ENCODE assay signal across 13 mouse cellular contexts in genomic region chr11:72129032-72129894, GRCm38 (mm10). TPM values are rescaled to one million over a fixed set of nuclear protein-coding genes. Genes with fewer than 3 reads are reported as not detected.
DNase-seq lines count a peak whose midpoint lies in the region; ATAC-seq and TF ChIP-seq lines count a peak whose summit lies in the region.
"Had no signal": no experiment of that assay in that cellular context is flagged by ENCODE, and none has a peak within 500 bp of the region (broad histone marks: within the 10 kb centered on the region; RNA-seq: fewer than 3 reads in every experiment).

No protein-coding gene starts in this region.

- H3K9me3 ChIP-seq in intestine, embryonic 15.5 days, result no peaks in the 10 kb centered on the region
- no peaks in the 10 kb centered on the region for H3K9me3 ChIP-seq in intestine, postnatal 0 days (ENCODE audit: control insufficient read depth)
- H3K9me3 ChIP-seq: hindbrain, embryonic 15.5 days; kidney, embryonic 15.5 days; limb, embryonic 15.5 days; neural tube, embryonic 15.5 days had no signal

- peaks cover 2% of the 10 kb centered on the region; the same call in 1 of the 2 replicates for H3K27me3 ChIP-seq in intestine, embryonic 15.5 days (replicated peaks)
- H3K27me3 ChIP-seq in intestine, postnatal 0 days (replicated peaks; ENCODE audit: control insufficient read depth, insufficient read depth, low read length), result peaks cover 9% of the 10 kb centered on the region
- H3K27me3 ChIP-seq in cerebellum, adult 2 months (ENCODE audit: control insufficient read depth, insufficient read depth, low read length), result no peaks in the 10 kb centered on the region

- H3K4me1 ChIP-seq in intestine, embryonic 15.5 days (replicated peaks), result peaks cover 22% of the 10 kb centered on the region
- H3K4me1 ChIP-seq in intestine, postnatal 0 days (replicated peaks; ENCODE audit: control insufficient read depth, insufficient read depth, low read length), result no peaks in the 10 kb centered on the region
- H3K4me1 ChIP-seq in cerebellum, adult 2 months (ENCODE audit: control insufficient read depth, insufficient read depth, low read length), result peaks cover 75% of the 10 kb centered on the region

- DNase-seq in cerebellum, adult 11 months, result peak; percentile 54
- no peak for DNase-seq in cerebellum, postnatal 4 days (ENCODE audit: low spot score in 2 of 2)
- DNase-seq in cerebellum, adult 2 months, result peak; percentile 55 to 58
- peak; percentile 22 for DNase-seq in heart, postnatal 4 days
- DNase-seq in left cerebral cortex, adult 18-20 months (ENCODE audit: low spot score in 2 of 2), result no peak
- DNase-seq in ovary, postnatal 36 days (ENCODE audit: low spot score), result no peak
- DNase-seq: right cerebral cortex, postnatal 14 days had no signal

- H3K9ac ChIP-seq in intestine, embryonic 15.5 days, result no peak overlapping the region
- no peak overlapping the region for H3K9ac ChIP-seq in intestine, postnatal 0 days (ENCODE audit: low read depth, low read length)
- H3K9ac ChIP-seq: hindbrain, embryonic 15.5 days; kidney, embryonic 15.5 days; limb, embryonic 15.5 days; neural tube, embryonic 15.5 days had no signal

- H3K27ac ChIP-seq in intestine, embryonic 15.5 days, result peak overlapping the region; percentile 32; the same call in 1 of the 2 replicates
- no peak overlapping the region for H3K27ac ChIP-seq in intestine, postnatal 0 days (ENCODE audit: low read depth, low read length)
- H3K27ac ChIP-seq in cerebellum, adult 2 months (ENCODE audit: insufficient read depth, low read length), result peak overlapping the region; percentile 85
- H3K27ac ChIP-seq: hindbrain, embryonic 15.5 days; kidney, embryonic 15.5 days; limb, embryonic 15.5 days; neural tube, embryonic 15.5 days had no signal

- no peak overlapping the region for H3K4me2 ChIP-seq in intestine, embryonic 15.5 days (replicated peaks)
- H3K4me2 ChIP-seq in intestine, postnatal 0 days (replicated peaks; ENCODE audit: low read depth), result no peak overlapping the region
- H3K4me2 ChIP-seq: hindbrain, embryonic 15.5 days; limb, embryonic 15.5 days; neural tube, embryonic 15.5 days had no signal

- no peaks in the 10 kb centered on the region for H3K36me3 ChIP-seq in intestine, embryonic 15.5 days
- H3K36me3 ChIP-seq in intestine, postnatal 0 days (ENCODE audit: control insufficient read depth, insufficient read depth), result no peaks in the 10 kb centered on the region
- H3K36me3 ChIP-seq: hindbrain, embryonic 15.5 days; kidney, embryonic 15.5 days; limb, embryonic 15.5 days; neural tube, embryonic 15.5 days had no signal

- 64% methylated on average over 8 of the region's 8 CpGs for WGBS in intestine, embryonic 15.5 days
- 56% methylated on average over 8 of the region's 8 CpGs for WGBS in intestine, postnatal 0 days
- WGBS in cerebellum, adult 2 months, result 25% methylated on average over 8 of the region's 8 CpGs

- no peak for TF ChIP-seq POLR2A in cerebellum, adult 2 months (IDR thresholded peaks at IDR 0.05; ENCODE audit: borderline replicate concordance, insufficient read depth, low read length)

- H3K4me3 ChIP-seq in intestine, embryonic 15.5 days (replicated peaks), result no peak overlapping the region
- no peak overlapping the region for H3K4me3 ChIP-seq in intestine, postnatal 0 days (ENCODE audit: low read depth, low read length)
- H3K4me3 ChIP-seq in cerebellum, adult 2 months (replicated peaks; ENCODE audit: insufficient read depth, low read depth, low read length), result peak overlapping the region; percentile 30
- H3K4me3 ChIP-seq: hindbrain, embryonic 15.5 days; kidney, embryonic 15.5 days; limb, embryonic 15.5 days; neural tube, embryonic 15.5 days had no signal

- TF ChIP-seq CTCF in intestine, postnatal 0 days (IDR thresholded peaks at IDR 0.05; ENCODE audit: low read depth), result no peak
- no peak for TF ChIP-seq CTCF in cerebellum, adult 2 months (IDR thresholded peaks at IDR 0.05; ENCODE audit: borderline replicate concordance, insufficient read depth, low read depth, low read length)

- ATAC-seq in intestine, embryonic 15.5 days, result no peak
- no peak for ATAC-seq in intestine, postnatal 0 days

RNA-seq across cellular contexts. Expression of gene Pitpnm3, which starts 6.3 kb away (rescaled TPM):
- 0.50 and 0.62 TPM in 2 replicates for polyA plus RNA-seq in intestine, embryonic 15.5 days (2015; fragmentation: Nextera tagmentation; extraction: Ambion mirVana)
- 0.68 and 0.86 TPM in 2 replicates for polyA plus RNA-seq in intestine, postnatal 0 days (2015; fragmentation: Nextera tagmentation; extraction: Ambion mirVana)
- 55.9 and 62.9 TPM in 2 replicates for polyA plus RNA-seq in cerebellum, adult 2 months (2012; rRNA removed)
- total RNA-seq in heart, postnatal 4 days (2021), result 1 to 10 TPM; 1.7 TPM
- total RNA-seq in left cerebral cortex, adult 18-20 months (2021), result 10 to 100 TPM; 80.5 to 83.2 TPM

Comparison
In these comparisons a context has a peak if more than half of its experiments do, and no peak if none do; other contexts are left out.
1. DNase-seq: peak in cerebellum, adult 11 months (single experiment), cerebellum, adult 2 months (2 of 2) and heart, postnatal 4 days (single experiment); none in cerebellum, postnatal 4 days (0 of 2), left cerebral cortex, adult 18-20 months (0 of 2) and ovary, postnatal 36 days (single experiment).
2. RNA of gene Pitpnm3, which starts 6.3 kb away (polyA plus RNA-seq): 55.9 to 62.9 TPM in cerebellum, adult 2 months; 0.68 to 0.86 TPM in intestine, postnatal 0 days and 0.50 to 0.62 TPM in intestine, embryonic 15.5 days; every median in the first group is over 10 times any median in the second.